In genomic region chr10:42390436-42390835, GRCm38 (mm10) we compare ENCODE assay signal across 25 mouse cellular contexts.
"Had no signal": no experiment of that assay in that cellular context is flagged by ENCODE, and none has a peak within 500 bp of the region (broad histone marks: within the 10 kb centered on the region; RNA-seq: fewer than 3 reads in every experiment).

No protein-coding gene starts in this region.

- H3K4me2 ChIP-seq: heart, embryonic 12.5 days; hindbrain, embryonic 12.5 days; hindbrain, embryonic 14.5 days; intestine, embryonic 15.5 days; kidney, embryonic 15.5 days; limb, embryonic 13.5 days; limb, embryonic 15.5 days; liver, embryonic 11.5 days; liver, embryonic 13.5 days; liver, embryonic 15.5 days had no signal

- H3K4me3 ChIP-seq: heart, embryonic 12.5 days; hindbrain, embryonic 12.5 days; intestine, embryonic 15.5 days; kidney, embryonic 15.5 days; limb, embryonic 13.5 days; limb, embryonic 15.5 days; liver, embryonic 13.5 days; liver, embryonic 15.5 days had no signal

- H3K27ac ChIP-seq: hindbrain, embryonic 12.5 days; hindbrain, embryonic 14.5 days; intestine, embryonic 15.5 days; kidney, embryonic 15.5 days; kidney, postnatal 0 days; limb, embryonic 13.5 days; limb, embryonic 15.5 days; liver, embryonic 13.5 days; liver, embryonic 15.5 days had no signal

- ATAC-seq: hindbrain, embryonic 16.5 days; inflammation-experienced regulatory T-cells, adult 6 months; intestine, embryonic 15.5 days had no signal

- H3K4me1 ChIP-seq: heart, embryonic 12.5 days; hindbrain, embryonic 12.5 days; intestine, embryonic 15.5 days; kidney, embryonic 15.5 days; limb, embryonic 13.5 days; limb, embryonic 15.5 days; liver, embryonic 13.5 days; liver, embryonic 15.5 days had no signal

- H3K9ac ChIP-seq: heart, embryonic 12.5 days; hindbrain, embryonic 12.5 days; hindbrain, embryonic 14.5 days; intestine, embryonic 15.5 days; kidney, embryonic 15.5 days; limb, embryonic 13.5 days; limb, embryonic 15.5 days; liver, embryonic 13.5 days; liver, embryonic 15.5 days had no signal

- H3K9me3 ChIP-seq: heart, embryonic 12.5 days; hindbrain, embryonic 12.5 days; intestine, embryonic 15.5 days; kidney, embryonic 15.5 days; limb, embryonic 13.5 days; limb, embryonic 15.5 days; liver, embryonic 13.5 days; liver, embryonic 15.5 days had no signal

- H3K36me3 ChIP-seq: hindbrain, embryonic 12.5 days; intestine, embryonic 15.5 days; liver, embryonic 13.5 days; liver, embryonic 15.5 days had no signal

- DNase-seq: gastrocnemius, postnatal 14 days; gastrocnemius, postnatal 36 days; heart, adult 18-20 months; heart, postnatal 10 days; kidney, adult 11 months; kidney, adult 2 months; kidney, adult 9 months; kidney, postnatal 14 days; kidney, postnatal 36 days; layer of hippocampus, adult 9-11 months; layer of hippocampus, postnatal 36 days; left cerebral cortex, postnatal 4 days; liver, embryonic 13.5 days had no signal

- H3K27me3 ChIP-seq: heart, embryonic 12.5 days; hindbrain, embryonic 12.5 days; intestine, embryonic 15.5 days; kidney, embryonic 15.5 days; limb, embryonic 13.5 days; limb, embryonic 15.5 days; liver, embryonic 13.5 days; liver, embryonic 15.5 days had no signal
